Mouse (Mus musculus) heart, adult 2 months (tissue): ENCODE data around the gene Samd5.

Experiments used
- CTCF ChIP-seq: fragments of 200-600 bp; IDR thresholded peaks from 2 replicates; pipeline ENCODE4 v1.8.1; 2022; ENCODE audit warnings: antibody characterized with exemption, mild to moderate bottlenecking, moderate library complexity
- POLR2A ChIP-seq: fragments of 200-500 bp; IDR thresholded peaks from 2 replicates; pipeline ENCODE4 v1.6.1; 2011; ENCODE audit warnings: mild to moderate bottlenecking, low read depth, low read length, control low read depth; ENCODE audit not compliant: insufficient read depth

DNA sequence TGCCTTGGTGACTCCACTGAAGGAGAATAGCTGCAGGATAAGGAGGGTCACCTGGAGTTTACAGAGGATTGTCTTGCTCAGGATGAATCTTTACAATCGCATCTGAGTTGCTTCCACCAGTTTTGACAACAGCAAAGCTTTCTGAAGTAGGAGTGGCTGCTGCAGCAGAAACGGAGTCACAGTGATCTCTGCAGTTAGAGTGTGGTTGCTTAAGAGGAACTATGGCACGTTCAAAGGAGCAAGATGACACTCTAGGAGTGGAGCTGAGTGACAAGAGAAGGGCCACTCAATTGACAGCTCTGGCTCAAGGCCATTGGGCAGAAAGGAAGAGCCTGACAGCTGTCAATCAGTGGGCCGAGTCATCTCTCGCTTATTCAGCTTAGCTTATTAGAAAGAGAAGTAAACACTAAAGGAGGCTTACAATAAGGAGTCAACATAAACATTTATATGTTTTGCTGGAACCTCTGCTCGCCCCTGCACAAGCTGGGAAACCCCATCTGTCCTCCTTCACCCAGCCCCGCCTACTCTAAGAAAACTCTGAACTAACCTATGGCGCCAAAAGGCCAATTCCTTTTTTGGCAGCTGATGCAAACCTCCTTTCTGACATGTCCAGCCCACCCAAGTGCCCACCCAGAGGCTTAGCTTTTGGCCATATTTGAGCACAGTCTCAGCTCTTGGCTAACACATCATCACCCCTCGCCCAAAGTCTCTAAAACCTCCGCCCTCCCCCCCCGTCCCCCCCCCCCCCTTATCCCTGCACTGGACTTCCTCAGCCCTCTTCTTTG, 47.7 kb upstream of the Samd5 start:
- TF ChIP-seq CTCF (no peak), POLR2A (no peak)
